Mouse (Mus musculus) myocyte (in vitro differentiated cells): ENCODE data around the gene 2510009E07Rik.

Experiments
- CEBPB ChIP-seq: IDR thresholded peaks from 2 replicates; pipeline ENCODE4 v1.6.1; 2011; ENCODE audit warnings: mild to moderate bottlenecking, moderate library complexity; ENCODE audit not compliant: poor library complexity, insufficient read depth, severe bottlenecking
- MYOG ChIP-seq, 3 experiments: IDR thresholded peaks; one replicate each; pipeline ENCODE4 v1.6.1; 2011; ENCODE audit warnings: control low read depth in 2 of 3, low read depth in 2 of 3, mild to moderate bottlenecking in 2 of 3; ENCODE audit not compliant: insufficient read length in 2 of 3, control insufficient read depth in 1 of 3, insufficient read depth in 1 of 3
- POLR2A ChIP-seq: IDR thresholded peaks from one replicate; pipeline ENCODE4 v1.6.1; 2011; ENCODE audit warnings: low read depth, mild to moderate bottlenecking, control low read depth, moderate library complexity; ENCODE audit not compliant: insufficient read length
- POLR2AphosphoS2 ChIP-seq: IDR thresholded peaks from one replicate; pipeline ENCODE4 v1.6.1; 2011; ENCODE audit warnings: low read depth, control low read depth; ENCODE audit not compliant: insufficient read length

DNA sequence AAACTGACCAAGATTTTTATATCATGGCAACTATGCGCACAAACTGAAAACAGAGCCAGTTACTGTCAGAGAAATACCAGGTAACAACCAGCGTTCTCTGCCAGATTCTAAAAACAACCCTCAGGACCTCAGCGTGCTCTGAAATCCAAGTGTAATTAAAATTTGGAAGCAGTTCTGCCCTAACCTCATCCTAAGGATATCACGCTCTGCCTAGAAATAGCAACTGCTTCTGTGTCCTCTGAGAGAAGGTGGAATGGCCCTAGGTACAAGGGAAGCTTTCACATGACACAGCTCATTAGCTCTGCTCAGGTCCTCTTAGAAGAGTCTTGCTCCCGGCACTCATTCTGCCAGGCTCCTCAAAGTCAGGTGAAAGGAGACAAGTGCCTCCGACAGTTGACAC, 48.9 kb upstream of the 2510009E07Rik start:
- TF ChIP-seq POLR2A, result no peak
- TF ChIP-seq MYOG (IDR thresholded peaks at IDR 0.05; ENCODE audit: control insufficient read depth in 1 of 3, insufficient read depth in 1 of 3, insufficient read length in 2 of 3, low read depth in 2 of 3), result no peak
- no peak for TF ChIP-seq POLR2AphosphoS2
- TF ChIP-seq CEBPB, result no peak
